Comparison of ENCODE assay signal across 7 mouse cellular contexts in genomic region chr11:16257011-16257410, GRCm38 (mm10). TPM values are rescaled to one million over a fixed set of nuclear protein-coding genes. Genes with fewer than 3 reads are reported as not detected.
DNase-seq lines count a peak whose midpoint lies in the region; ATAC-seq and TF ChIP-seq lines count a peak whose summit lies in the region.

No protein-coding gene starts in this region.

- TF ChIP-seq POLR2A in thymus, adult 2 months (IDR thresholded peaks at IDR 0.05; ENCODE audit: control insufficient read depth, extremely low read depth, insufficient read depth, low read length, poor library complexity) = no peak

- peak in 1 of 2 experiments; percentile 24 for DNase-seq in left cerebral cortex, adult 2 months (ENCODE audit: extremely low spot score in 1 of 2, low spot score in 2 of 2)
- DNase-seq in left cerebral cortex, postnatal 36 days (ENCODE audit: low spot score in 2 of 2) = no peak
- DNase-seq in forebrain, embryonic 10.5 days (ENCODE audit: extremely low spot score, low spot score) = no peak
- DNase-seq in midbrain, postnatal 0 days (ENCODE audit: low spot score) = peak; percentile 10
- DNase-seq in adrenal gland, postnatal 4 days (ENCODE audit: low spot score in 2 of 2) = no peak
- no peak for DNase-seq in thymus, adult 2 months

- intact Hi-C loops in left cerebral cortex, adult 2 months (cut with DNase I) = no loop called here
- intact Hi-C loops in left cerebral cortex, postnatal 36 days (cut with DNase I) = no loop called here

- H3K4me1 ChIP-seq in forebrain, embryonic 10.5 days = peaks cover 24% of the 10 kb centered on the region
- H3K4me1 ChIP-seq in hindbrain, embryonic 16.5 days (ENCODE audit: control insufficient read depth, insufficient read depth, low read depth, low read length) = no peaks in the 10 kb centered on the region
- H3K4me1 ChIP-seq in midbrain, postnatal 0 days (ENCODE audit: insufficient read depth, low read length) = 0 out of 2 replicates have a peak, but pooled peaks cover 3% of the 10 kb centered on the region
- H3K4me1 ChIP-seq in thymus, adult 2 months (replicated peaks; ENCODE audit: control insufficient read depth, insufficient read depth, low read length) = no peaks in the 10 kb centered on the region

- H3K4me2 ChIP-seq in hindbrain, embryonic 16.5 days (ENCODE audit: low read length) = peak overlapping the region; percentile 76
- peak overlapping the region; percentile 88 for H3K4me2 ChIP-seq in midbrain, postnatal 0 days (ENCODE audit: low read depth, low read length, poor library complexity, severe bottlenecking)

- peak overlapping the region; percentile 80 for H3K9ac ChIP-seq in hindbrain, embryonic 16.5 days (ENCODE audit: low read depth, low read length)
- H3K9ac ChIP-seq in midbrain, postnatal 0 days (replicated peaks; ENCODE audit: low read length, poor library complexity, severe bottlenecking) = peak overlapping the region; percentile 59

- ATAC-seq in hindbrain, embryonic 16.5 days = no peak; the same call in 1 of the 2 replicates
- ATAC-seq in midbrain, postnatal 0 days (ENCODE audit: low FRiP score) = 0 out of 2 replicates have a peak, but pooled peaks have one; percentile 3

- H3K27ac ChIP-seq in left cerebral cortex, adult 2 months = peak overlapping the region; percentile 95
- peak overlapping the region; percentile 68 for H3K27ac ChIP-seq in forebrain, embryonic 10.5 days
- H3K27ac ChIP-seq in hindbrain, embryonic 16.5 days (ENCODE audit: low read depth, low read length) = peak overlapping the region; percentile 89
- H3K27ac ChIP-seq in midbrain, postnatal 0 days (ENCODE audit: low read depth, low read length) = peak overlapping the region; percentile 76
- no peak overlapping the region for H3K27ac ChIP-seq in thymus, adult 2 months (ENCODE audit: control insufficient read depth, insufficient read depth, low read length)

- no peaks in the 10 kb centered on the region for H3K9me3 ChIP-seq in forebrain, embryonic 10.5 days
- H3K9me3 ChIP-seq in hindbrain, embryonic 16.5 days (ENCODE audit: control insufficient read depth, low read length) = no peaks in the 10 kb centered on the region
- H3K9me3 ChIP-seq in midbrain, postnatal 0 days (ENCODE audit: low read length) = no peaks in the 10 kb centered on the region

- WGBS in forebrain, embryonic 10.5 days = 30% methylated on average over 7 of the region's 7 CpGs
- WGBS in hindbrain, embryonic 16.5 days = 17% methylated on average over 7 of the region's 7 CpGs
- 11% methylated on average over 7 of the region's 7 CpGs for WGBS in midbrain, postnatal 0 days
- WGBS in thymus, adult 2 months = 42% methylated on average over 7 of the region's 7 CpGs

- H3K36me3 ChIP-seq in forebrain, embryonic 10.5 days (replicated peaks) = no peaks in the 10 kb centered on the region
- no peaks in the 10 kb centered on the region for H3K36me3 ChIP-seq in hindbrain, embryonic 16.5 days (ENCODE audit: control insufficient read depth, insufficient read depth, low read length)
- H3K36me3 ChIP-seq in midbrain, postnatal 0 days (ENCODE audit: insufficient read depth, low read length) = no peaks in the 10 kb centered on the region
- no peaks in the 10 kb centered on the region for H3K36me3 ChIP-seq in thymus, adult 2 months (ENCODE audit: control insufficient read depth, insufficient read depth, low read length)

- peaks cover 52% of the 10 kb centered on the region for H3K27me3 ChIP-seq in forebrain, embryonic 10.5 days (ENCODE audit: poor library complexity, severe bottlenecking)
- no peaks in the 10 kb centered on the region for H3K27me3 ChIP-seq in hindbrain, embryonic 16.5 days (replicated peaks; ENCODE audit: control insufficient read depth, insufficient read depth, low read length)
- no peaks in the 10 kb centered on the region for H3K27me3 ChIP-seq in midbrain, postnatal 0 days (ENCODE audit: insufficient read depth, low read length)
- H3K27me3 ChIP-seq in thymus, adult 2 months (ENCODE audit: control insufficient read depth, insufficient read depth, low read length) = peaks cover 3% of the 10 kb centered on the region; the same call in 1 of the 2 replicates

- TF ChIP-seq CTCF in left cerebral cortex, adult 2 months (IDR thresholded peaks at IDR 0.05) = no peak
- TF ChIP-seq CTCF in midbrain, postnatal 0 days (IDR thresholded peaks at IDR 0.05) = no peak
- no peak for TF ChIP-seq CTCF in thymus, adult 2 months (IDR thresholded peaks at IDR 0.05; ENCODE audit: borderline replicate concordance, control insufficient read depth, extremely low read depth, insufficient read depth, low read length, poor library complexity)

- peak overlapping the region; percentile 71 for H3K4me3 ChIP-seq in left cerebral cortex, adult 2 months
- H3K4me3 ChIP-seq in forebrain, embryonic 10.5 days = peak overlapping the region; percentile 68
- peak overlapping the region; percentile 74 for H3K4me3 ChIP-seq in hindbrain, embryonic 16.5 days (ENCODE audit: low read length)
- H3K4me3 ChIP-seq in midbrain, postnatal 0 days (ENCODE audit: low read depth, low read length) = peak overlapping the region; percentile 58
- H3K4me3 ChIP-seq in thymus, adult 2 months (ENCODE audit: control insufficient read depth, insufficient read depth, low read length) = no peak overlapping the region

RNA-seq across cellular contexts. Expression of gene Vstm2a, which starts 0.5 kb away (rescaled TPM):
- total RNA-seq in left cerebral cortex, adult 2 months (2021) = 100 to 1,000 TPM; 128 to 140 TPM
- total RNA-seq in left cerebral cortex, postnatal 36 days (2021) = 100 to 1,000 TPM; 139 to 144 TPM
- polyA plus RNA-seq in forebrain, embryonic 10.5 days (2016; fragmentation: Nextera tagmentation; extraction: Ambion mirVana) = 0.14 and 0.79 TPM in 2 replicates
- polyA plus RNA-seq in hindbrain, embryonic 16.5 days (2015; fragmentation: Nextera tagmentation; extraction: Ambion mirVana) = 91.1 and 94.9 TPM in 2 replicates
- total RNA-seq in midbrain, postnatal 0 days (2014; rRNA removed) = 164 and 172 TPM in 2 replicates
- polyA plus RNA-seq in midbrain, postnatal 0 days (2015; fragmentation: Nextera tagmentation; extraction: Ambion mirVana) = 128 and 134 TPM in 2 replicates
- total RNA-seq in adrenal gland, postnatal 4 days (2021) = 1 to 10 TPM in 1 of 2 experiments, under 1 TPM in 1; 0.71 to 1.2 TPM
- polyA plus RNA-seq in thymus, adult 2 months (2012; rRNA removed) = 0.13 and 0.15 TPM in 2 replicates

Comparison
In these comparisons a context has a peak if more than half of its experiments do, and no peak if none do; other contexts are left out.
1. RNA of gene Vstm2a, which starts 0.5 kb away (total RNA-seq): 164 to 172 TPM in midbrain, postnatal 0 days, 139 to 144 TPM in left cerebral cortex, postnatal 36 days and 128 to 140 TPM in left cerebral cortex, adult 2 months; 0.71 to 1.2 TPM in adrenal gland, postnatal 4 days; every median in the first group is over 10 times any median in the second.